Mouse (Mus musculus) common myeloid progenitor, adult 5-6 weeks (primary cell): Measurements from ENCODE around the gene Gm16253. TPM values are rescaled to one million over a fixed set of nuclear protein-coding genes. Genes with fewer than 3 reads are reported as not detected.

Source experiments
- total RNA-seq: library from RNA; stranded (forward); fragments of 200-1000, 187-1606 nt; gene quantifications from 2 replicates; pipeline ENCODE4 v1.2.3, GENCODE M21; 2017

Gene Gm16253
- total RNA-seq, 1 experiment from 2014 or later = not detected

Other genes with a start within 250 kb of the Gm16253 start
- not detected in 2 replicates for gene BC107364, start 124.7 kb upstream of the Gm16253 start, total RNA-seq
- gene Hfe2, start 51.8 kb upstream of the Gm16253 start, total RNA-seq = not detected in 2 replicates
- 163 and 170 TPM in 2 replicates for gene Txnip, start 19.0 kb upstream of the Gm16253 start, total RNA-seq
- gene Polr3gl, start 17.2 kb downstream of the Gm16253 start, total RNA-seq = 47.2 and 48.1 TPM in 2 replicates
- not detected in 2 replicates for gene Ankrd34a, start 19.7 kb downstream of the Gm16253 start, total RNA-seq
- 1.3 and 3.2 TPM in 2 replicates for gene Lix1l, start 24.2 kb downstream of the Gm16253 start, total RNA-seq
- gene Rbm8a, start 52.9 kb downstream of the Gm16253 start, total RNA-seq = 81.2 and 82.9 TPM in 2 replicates
- 20.1 and 22.3 TPM in 2 replicates for gene Pex11b, start 58.4 kb downstream of the Gm16253 start, total RNA-seq
- not detected in 2 replicates for gene Gm42957, start 58.5 kb downstream of the Gm16253 start, total RNA-seq
- gene Itga10, start 68.6 kb downstream of the Gm16253 start, total RNA-seq = 0.37 and 0.92 TPM in 2 replicates
- gene Ankrd35, start 93.1 kb downstream of the Gm16253 start, total RNA-seq = not detected in 2 replicates
- 4.7 and 6.2 TPM in 2 replicates for gene Pias3, start 119.4 kb downstream of the Gm16253 start, total RNA-seq
- gene Nudt17, start 131.6 kb downstream of the Gm16253 start, total RNA-seq = 0.15 TPM in 1 of 2 replicates, not detected in the other
- 19.8 and 25.8 TPM in 2 replicates for gene Polr3c, start 150.6 kb downstream of the Gm16253 start, total RNA-seq
- 56.2 and 69.8 TPM in 2 replicates for gene Rnf115, start 150.7 kb downstream of the Gm16253 start, total RNA-seq